Mouse (Mus musculus) yolk sac, embryonic 10.5 days (tissue): ENCODE results near the gene Ndst2.
"Not testable (repeated sequence)": the region's sequence is repeated elsewhere in the genome, so short reads cannot be mapped to it uniquely, and the experiment has no call there.

ENCODE experiments used
- DNase-seq: peaks from one replicate; pipeline ENCODE4 v3.0.0-alpha.2; 2017; ENCODE audit warnings: low spot score

Ndst2 gene

GRCm38 (mm10) chr14:20737306-20737705, 2.9 kb upstream of the Ndst2 start:
- no peak for DNase-seq

GRCm38 (mm10) chr14:20735892-20736390, 1.6 kb upstream of the Ndst2 start:
- DNase-seq: no peak

GRCm38 (mm10) chr14:20735052-20735451, 690 bp upstream of the Ndst2 start:
- no peak for DNase-seq

GRCm38 (mm10) chr14:20733041-20733951, 1.1 kb downstream of the Ndst2 start:
- DNase-seq: peak; percentile 57

GRCm38 (mm10) chr14:20730853-20731602, 3.3 kb downstream of the Ndst2 start:
- no peak for DNase-seq

GRCm38 (mm10) chr14:20729871-20730270, 4.5 kb downstream of the Ndst2 start:
- DNase-seq: no peak

GRCm38 (mm10) chr14:20725660-20726339, 8.6 kb downstream of the Ndst2 start:
- no peak for DNase-seq

- peak; percentile 36 for DNase-seq
These were observed 10.3 kb downstream of the Ndst2 start for GRCm38 (mm10) chr14:20724043-20724442.

GRCm38 (mm10) chr14:20723006-20723405, 11.4 kb downstream of the Ndst2 start:
- DNase-seq: no peak

GRCm38 (mm10) chr14:20721371-20721770, 13.0 kb downstream of the Ndst2 start:
- DNase-seq: no peak

GRCm38 (mm10) chr14:20719767-20720166, 14.6 kb downstream of the Ndst2 start:
- no peak for DNase-seq

GRCm38 (mm10) chr14:20718443-20718842, 15.9 kb downstream of the Ndst2 start:
- no peak for DNase-seq

GRCm38 (mm10) chr14:20713832-20714231, 20.5 kb downstream of the Ndst2 start:
- peak; percentile 65 for DNase-seq

- no peak for DNase-seq
These were observed 26.1 kb downstream of the Ndst2 start for GRCm38 (mm10) chr14:20708239-20708638.

GRCm38 (mm10) chr14:20707201-20708190, 26.9 kb downstream of the Ndst2 start, which contains the start of gene Zswim8:
Gene Zswim8 (plus strand): TSS chr14:20707552.
- peak; percentile 92 for DNase-seq

GRCm38 (mm10) chr14:20703461-20703860, 30.9 kb downstream of the Ndst2 start:
- not testable (repeated sequence) for DNase-seq

GRCm38 (mm10) chr14:20702741-20703381, 31.5 kb downstream of the Ndst2 start, which contains the start of gene Chchd1:
Gene Chchd1 (plus strand): TSS chr14:20703006.
- DNase-seq: peak; percentile 91

GRCm38 (mm10) chr14:20702096-20702740, 32.1 kb downstream of the Ndst2 start:
- no peak for DNase-seq

- no peak for DNase-seq
These were observed 32.8 kb downstream of the Ndst2 start for GRCm38 (mm10) chr14:20701554-20701953.

GRCm38 (mm10) chr14:20700362-20700761, 34.0 kb downstream of the Ndst2 start:
- no peak for DNase-seq
